Mouse (Mus musculus): ENCODE data around the gene Fer. TPM values are rescaled to one million over a fixed set of nuclear protein-coding genes. Genes with fewer than 3 reads are reported as not detected.
A peak's percentile ranks its signal among the peaks of the same experiment; 100 is the strongest.

Gene Fer
- polyA plus RNA-seq, 1 experiment from 2014 or later = 33.8 TPM

- H3K4me2 ChIP-seq = no peak overlapping the region
- no peak overlapping the region for H3K4me3 ChIP-seq
- no peaks in the 10 kb centered on the region for H3K4me1 ChIP-seq (replicated peaks)
- H3K27me3 ChIP-seq = no peaks in the 10 kb centered on the region
- H3K9ac ChIP-seq = no peak overlapping the region
- H3K36me3 ChIP-seq = 0 out of 2 replicates have a peak, but pooled peaks cover 4% of the 10 kb centered on the region
- no peak for ATAC-seq (ENCODE audit: low FRiP score, low read depth)
- no peak overlapping the region for H3K27ac ChIP-seq (replicated peaks)
- no peaks in the 10 kb centered on the region for H3K9me3 ChIP-seq
- WGBS = 98% methylated on average over 1 of the region's 1 CpGs
Measured at GRCm38 (mm10) chr17:63995921-63996320, 133.1 kb downstream of the Fer start.

DNA sequence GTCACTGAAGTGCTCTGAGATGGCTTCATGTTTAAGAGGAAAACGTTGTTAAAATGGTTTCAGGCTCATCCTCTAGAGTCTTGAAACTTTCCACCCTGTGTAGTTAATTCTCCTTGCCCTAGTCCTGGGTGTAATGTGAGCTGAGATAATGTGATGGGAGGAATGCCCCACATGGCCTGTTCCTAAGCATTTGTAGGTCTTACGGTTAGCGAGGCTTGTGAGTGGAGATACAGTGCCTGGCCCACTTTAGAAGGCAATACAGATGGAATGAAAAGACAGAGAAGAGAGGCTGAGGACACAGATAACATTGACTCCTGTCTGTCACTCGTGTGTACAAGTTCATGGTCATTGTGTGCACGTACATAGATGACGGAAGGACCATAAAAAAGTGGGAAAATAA, 134.8 kb downstream of the Fer start:
- Histone ChIP-seq H3K9me3 (no peaks in the 10 kb centered on the region), H3K27me3 (no peaks in the 10 kb centered on the region), H3K36me3 (no peaks in the 10 kb centered on the region), H3K4me1 (replicated peaks) (no peaks in the 10 kb centered on the region), H3K27ac (replicated peaks) (no peak overlapping the region), H3K9ac (no peak overlapping the region), H3K4me2 (no peak overlapping the region), H3K4me3 (no peak overlapping the region)
- ATAC-seq (ENCODE audit: low FRiP score, low read depth) = no peak
- 94% methylated on average over 6 of the region's 6 CpGs for WGBS

- Histone ChIP-seq H3K36me3 (no peaks in the 10 kb centered on the region), H3K9ac (no peak overlapping the region), H3K4me3 (no peak overlapping the region), H3K4me2 (no peak overlapping the region), H3K9me3 (no peaks in the 10 kb centered on the region), H3K4me1 (replicated peaks) (no peaks in the 10 kb centered on the region), H3K27ac (replicated peaks) (no peak overlapping the region), H3K27me3 (no peaks in the 10 kb centered on the region)
- WGBS = 76% methylated on average over 13 of the region's 13 CpGs
- ATAC-seq (ENCODE audit: low FRiP score, low read depth) = no peak
Measured at GRCm38 (mm10) chr17:64003444-64003843, 140.6 kb downstream of the Fer start.

- Histone ChIP-seq H3K9me3 (no peaks in the 10 kb centered on the region), H3K9ac (no peak overlapping the region), H3K27ac (replicated peaks) (no peak overlapping the region), H3K27me3 (no peaks in the 10 kb centered on the region), H3K4me1 (replicated peaks) (no peaks in the 10 kb centered on the region), H3K36me3 (no peaks in the 10 kb centered on the region), H3K4me2 (no peak overlapping the region), H3K4me3 (no peak overlapping the region)
- 84% methylated on average over 4 of the region's 4 CpGs for WGBS
- ATAC-seq (ENCODE audit: low FRiP score, low read depth) = no peak
Measured at GRCm38 (mm10) chr17:64005575-64006249, 142.8 kb downstream of the Fer start.

DNA sequence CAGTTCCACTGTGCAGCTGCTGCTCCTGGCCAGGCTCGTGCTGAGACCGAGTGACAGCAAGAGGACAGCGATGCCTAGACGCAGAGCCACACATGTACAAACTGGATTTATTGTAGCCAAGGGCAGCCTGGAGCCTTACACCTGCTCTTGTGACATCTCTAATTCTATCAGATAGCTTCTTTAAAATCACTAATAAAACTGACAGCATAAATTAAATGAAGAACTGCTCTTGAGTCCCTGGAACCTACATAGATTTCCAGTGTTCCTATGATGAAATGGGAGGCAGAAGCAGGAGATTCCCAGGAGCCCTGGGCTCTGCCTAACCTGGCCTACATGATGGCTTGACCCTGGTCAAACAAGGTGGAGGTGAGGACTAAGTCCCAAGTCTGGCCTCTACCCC, 153.7 kb downstream of the Fer start:
- 89% methylated on average over 4 of the region's 4 CpGs for WGBS
- H3K27me3 ChIP-seq = no peaks in the 10 kb centered on the region
- H3K4me2 ChIP-seq = no peak overlapping the region
- no peak overlapping the region for H3K27ac ChIP-seq (replicated peaks)
- no peak overlapping the region for H3K9ac ChIP-seq
- no peaks in the 10 kb centered on the region for H3K9me3 ChIP-seq
- H3K4me1 ChIP-seq (replicated peaks) = no peaks in the 10 kb centered on the region
- no peaks in the 10 kb centered on the region for H3K36me3 ChIP-seq
- no peak overlapping the region for H3K4me3 ChIP-seq
- no peak for ATAC-seq (ENCODE audit: low FRiP score, low read depth)

- 93% methylated on average over 6 of the region's 6 CpGs for WGBS
- Histone ChIP-seq H3K9ac (no peak overlapping the region), H3K27me3 (no peaks in the 10 kb centered on the region), H3K27ac (replicated peaks) (no peak overlapping the region), H3K4me3 (no peak overlapping the region), H3K9me3 (no peaks in the 10 kb centered on the region), H3K4me2 (no peak overlapping the region), H3K4me1 (replicated peaks) (no peaks in the 10 kb centered on the region), H3K36me3 (no peaks in the 10 kb centered on the region)
- no peak for ATAC-seq (ENCODE audit: low FRiP score, low read depth)
Measured at GRCm38 (mm10) chr17:64018240-64018639, 155.4 kb downstream of the Fer start.

DNA sequence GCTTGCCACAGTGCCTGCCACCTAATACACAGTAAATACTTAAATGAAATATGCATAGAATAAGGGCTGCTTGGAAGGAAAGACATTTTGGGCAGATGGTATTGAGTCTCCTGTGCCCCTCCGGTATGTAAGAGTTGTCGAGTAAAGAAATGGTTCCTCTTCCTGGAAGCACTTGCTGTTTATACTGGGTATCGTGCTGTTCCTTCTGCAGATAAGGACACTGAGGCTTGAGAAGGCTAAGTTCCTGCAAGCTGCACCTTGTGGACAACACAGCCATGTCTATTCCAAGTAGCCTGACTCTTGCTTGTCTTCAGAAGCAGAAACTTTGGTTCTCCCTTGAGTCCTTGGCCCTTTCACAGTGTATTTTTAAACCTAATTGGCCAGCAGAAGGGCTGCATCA, 156.0 kb downstream of the Fer start:
- Histone ChIP-seq H3K27ac (replicated peaks) (no peak overlapping the region), H3K4me2 (no peak overlapping the region), H3K4me3 (no peak overlapping the region), H3K27me3 (no peaks in the 10 kb centered on the region), H3K4me1 (replicated peaks) (no peaks in the 10 kb centered on the region), H3K36me3 (no peaks in the 10 kb centered on the region), H3K9ac (no peak overlapping the region), H3K9me3 (no peaks in the 10 kb centered on the region)
- ATAC-seq (ENCODE audit: low FRiP score, low read depth) = no peak
- 93% methylated on average over 3 of the region's 3 CpGs for WGBS

GRCm38 (mm10) chr17:64019646-64020045, 156.8 kb downstream of the Fer start:
- no peaks in the 10 kb centered on the region for H3K27me3 ChIP-seq
- no peaks in the 10 kb centered on the region for H3K36me3 ChIP-seq
- no peaks in the 10 kb centered on the region for H3K9me3 ChIP-seq
- ATAC-seq (ENCODE audit: low FRiP score, low read depth) = no peak
- WGBS = 74% methylated on average over 5 of the region's 5 CpGs
- no peak overlapping the region for H3K27ac ChIP-seq (replicated peaks)
- no peak overlapping the region for H3K9ac ChIP-seq
- H3K4me1 ChIP-seq (replicated peaks) = no peaks in the 10 kb centered on the region
- H3K4me3 ChIP-seq = no peak overlapping the region
- no peak overlapping the region for H3K4me2 ChIP-seq

GRCm38 (mm10) chr17:64026485-64026884, 163.6 kb downstream of the Fer start:
- H3K4me3 ChIP-seq = no peak overlapping the region
- no peaks in the 10 kb centered on the region for H3K4me1 ChIP-seq (replicated peaks)
- ATAC-seq (ENCODE audit: low FRiP score, low read depth) = no peak
- 73% methylated on average over 2 of the region's 2 CpGs for WGBS
- no peak overlapping the region for H3K9ac ChIP-seq
- H3K27ac ChIP-seq (replicated peaks) = no peak overlapping the region
- no peaks in the 10 kb centered on the region for H3K36me3 ChIP-seq
- no peak overlapping the region for H3K4me2 ChIP-seq
- no peaks in the 10 kb centered on the region for H3K9me3 ChIP-seq
- no peaks in the 10 kb centered on the region for H3K27me3 ChIP-seq

DNA sequence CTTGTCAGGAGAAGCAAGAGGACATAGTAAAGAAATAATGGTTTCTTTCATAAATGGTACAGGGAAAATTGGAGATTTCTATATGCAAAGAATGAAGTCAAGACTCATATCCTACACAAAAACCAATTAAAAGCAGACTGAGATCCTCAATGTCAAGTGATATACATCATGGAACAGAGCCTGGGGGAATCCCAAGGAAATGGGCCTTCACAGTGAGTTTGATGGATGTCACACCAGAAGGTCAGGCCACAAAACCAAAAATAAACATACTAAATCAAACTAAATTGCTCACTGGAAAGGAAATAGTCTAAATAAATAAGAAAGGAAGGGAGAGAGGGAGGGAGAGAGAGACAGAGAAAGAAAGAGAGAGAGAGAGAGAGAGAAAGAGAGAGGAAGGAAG, 178.9 kb downstream of the Fer start:
- H3K4me2 ChIP-seq = no peak overlapping the region
- no peak overlapping the region for H3K4me3 ChIP-seq
- peaks cover 3% of the 10 kb centered on the region; the same call in 1 of the 2 replicates for H3K36me3 ChIP-seq
- ATAC-seq (ENCODE audit: low FRiP score, low read depth) = no peak
- H3K27ac ChIP-seq (replicated peaks) = no peak overlapping the region
- no peaks in the 10 kb centered on the region for H3K27me3 ChIP-seq
- H3K9me3 ChIP-seq = no peaks in the 10 kb centered on the region
- no peak overlapping the region for H3K9ac ChIP-seq
- no peaks in the 10 kb centered on the region; the same call in 1 of the 2 replicates for H3K4me1 ChIP-seq (replicated peaks)

- no peaks in the 10 kb centered on the region; the same call in 1 of the 2 replicates for H3K4me1 ChIP-seq (replicated peaks)
- 0 out of 2 replicates have a peak, but pooled peaks have one; percentile 59 for ATAC-seq (ENCODE audit: low FRiP score, low read depth)
- H3K9ac ChIP-seq = no peak overlapping the region
- no peak overlapping the region for H3K4me2 ChIP-seq
- no peaks in the 10 kb centered on the region for H3K9me3 ChIP-seq
- WGBS = 44% methylated on average over 7 of the region's 7 CpGs
- no peak overlapping the region for H3K27ac ChIP-seq (replicated peaks)
- no peaks in the 10 kb centered on the region for H3K36me3 ChIP-seq
- H3K27me3 ChIP-seq = no peaks in the 10 kb centered on the region
- no peak overlapping the region for H3K4me3 ChIP-seq
Measured at GRCm38 (mm10) chr17:64045326-64045725, 182.5 kb downstream of the Fer start.

GRCm38 (mm10) chr17:64046557-64046956, 183.7 kb downstream of the Fer start:
- ATAC-seq (ENCODE audit: low FRiP score, low read depth) = no peak
- WGBS = 73% methylated on average over 3 of the region's 3 CpGs
- no peak overlapping the region for H3K4me3 ChIP-seq
- H3K27me3 ChIP-seq = no peaks in the 10 kb centered on the region
- H3K27ac ChIP-seq (replicated peaks) = no peak overlapping the region
- no peak overlapping the region for H3K9ac ChIP-seq
- H3K4me2 ChIP-seq = no peak overlapping the region
- H3K4me1 ChIP-seq (replicated peaks) = no peaks in the 10 kb centered on the region; the same call in 1 of the 2 replicates
- no peaks in the 10 kb centered on the region for H3K9me3 ChIP-seq
- H3K36me3 ChIP-seq = no peaks in the 10 kb centered on the region

DNA sequence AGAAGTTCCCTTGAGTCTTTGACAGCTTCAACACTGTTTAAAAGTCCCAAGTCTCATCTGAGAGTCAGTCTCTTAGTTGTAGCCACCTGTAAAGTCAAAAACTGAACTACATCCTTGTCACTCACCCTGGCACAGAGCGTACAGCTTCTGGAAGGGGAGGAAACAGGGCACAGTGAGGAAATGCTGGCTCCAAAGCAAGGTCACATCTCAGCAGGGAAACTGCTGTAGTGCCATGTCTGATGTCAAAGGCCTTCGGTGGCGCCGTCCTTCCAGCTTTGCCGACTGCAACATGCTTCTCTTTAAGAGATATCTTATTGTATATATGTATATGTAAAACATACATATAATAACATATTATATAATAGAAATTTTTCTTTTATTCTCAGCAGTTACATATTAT, 188.0 kb downstream of the Fer start:
- no peak overlapping the region for H3K9ac ChIP-seq
- no peaks in the 10 kb centered on the region for H3K27me3 ChIP-seq
- WGBS = 74% methylated on average over 5 of the region's 5 CpGs
- H3K36me3 ChIP-seq = no peaks in the 10 kb centered on the region
- H3K9me3 ChIP-seq = no peaks in the 10 kb centered on the region
- no peak overlapping the region for H3K27ac ChIP-seq (replicated peaks)
- no peak overlapping the region for H3K4me3 ChIP-seq
- ATAC-seq (ENCODE audit: low FRiP score, low read depth) = no peak
- no peak overlapping the region for H3K4me2 ChIP-seq
- no peaks in the 10 kb centered on the region; the same call in 1 of the 2 replicates for H3K4me1 ChIP-seq (replicated peaks)

Measured in hindbrain, embryonic 15.5 days (tissue).